Mouse (Mus musculus) left cerebral cortex, postnatal 14 days (tissue): ENCODE results near the gene Pqlc3. TPM values are rescaled to one million over a fixed set of nuclear protein-coding genes. Genes with fewer than 3 reads are reported as not detected.
"Not testable (repeated sequence)": the region's sequence is repeated elsewhere in the genome, so short reads cannot be mapped to it uniquely, and the experiment has no call there.

Experiments used
- DNase-seq, 2 experiments: peaks; one replicate each; pipeline ENCODE4 v3.0.0; 2021 to 2022; ENCODE audit warnings: low spot score in 2 of 2, mixed read lengths in 1 of 2
- intact Hi-C: fragments of 180-260 bp; cut with DNase I; formaldehyde crosslinking; loops from one replicate; pipeline ENCODE4 v1.15.1; 2025
- long read RNA-seq, 2 experiments: library from polyadenylated mRNA; stranded (forward); transcript quantifications; one replicate each; pipeline ENCODE4 v2.0.0; 2021
- total RNA-seq, 2 experiments: library from RNA; stranded (reverse); gene quantifications; 2 replicates each; pipeline ENCODE4 v1.2.3; 2021

The Pqlc3 gene
- 1 to 10 TPM in 1 of 2 experiments, under 1 TPM in 1; 0.97 to 1.3 TPM for total RNA-seq
- long read RNA-seq, experiment 1, partial matches to known transcripts, result 1 of 2 reads
- long read RNA-seq, experiment 1, other reads (novel, unspliced or antisense), result 0 of 2 reads
- long read RNA-seq, experiment 2, partial matches to known transcripts, result 0 of 1 reads
- long read RNA-seq, experiment 2, other reads (novel, unspliced or antisense), result 1 of 1 reads

DNA sequence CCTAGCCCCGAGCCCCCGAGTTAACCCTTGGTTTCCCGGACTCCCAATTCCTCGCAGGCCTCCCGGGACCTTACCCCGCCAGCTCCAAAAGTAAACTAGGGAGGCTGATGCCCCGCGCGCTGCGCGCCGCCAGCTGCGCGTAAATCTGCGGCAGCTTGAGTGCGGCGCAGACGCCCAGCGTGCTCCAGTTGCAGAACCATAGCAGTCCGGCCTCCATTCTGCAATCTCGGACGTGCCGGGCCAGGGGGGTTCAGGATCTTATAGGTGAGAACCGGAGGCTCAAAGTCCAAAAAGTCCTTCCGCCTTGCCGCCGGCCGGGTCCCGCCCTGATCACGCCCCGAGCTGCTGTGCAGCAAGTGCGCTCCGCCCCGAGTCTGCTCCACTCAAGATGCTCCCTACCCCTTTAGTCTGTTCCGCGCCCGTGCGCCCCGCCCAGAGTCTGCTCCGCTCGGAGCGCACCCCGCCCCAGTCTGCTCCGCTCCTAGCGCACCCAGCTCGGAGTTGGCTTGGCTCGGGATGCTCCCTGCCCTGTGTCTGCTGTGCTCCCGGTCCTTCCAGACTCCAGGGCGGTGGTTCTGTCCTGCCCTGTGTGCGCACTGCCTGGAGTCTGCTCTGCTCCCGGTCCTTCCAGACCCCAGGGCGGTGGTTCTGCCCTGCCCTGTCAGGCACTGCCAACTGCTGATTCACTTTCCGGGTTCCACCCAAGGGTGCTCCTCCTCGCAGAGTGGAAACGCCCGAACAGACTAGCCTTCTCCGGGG, at the start of gene Pqlc3:
Pqlc3 (minus strand) TSS at position 670 of the 759 bp plus-strand sequence.
- intact Hi-C loops, result no loop called here

DNA sequence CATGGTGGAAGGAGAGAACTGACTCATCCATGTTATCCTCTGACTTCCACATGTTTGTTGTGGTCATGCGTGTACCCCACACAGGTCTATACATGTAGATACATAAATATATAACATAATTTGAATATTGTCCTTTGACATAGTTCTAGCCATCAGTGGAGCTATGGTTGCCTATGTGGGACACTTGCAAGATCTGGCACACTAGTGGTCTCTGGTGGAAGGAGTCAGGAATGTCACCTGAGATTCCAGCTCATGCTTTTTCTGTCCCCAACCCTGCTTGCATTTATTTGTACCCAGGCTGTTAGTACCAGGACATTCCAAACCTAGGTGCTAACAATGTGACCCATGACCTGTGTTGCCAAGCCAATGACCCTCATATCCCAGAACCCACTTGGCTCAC, 49.6 kb upstream of the Pqlc3 start:
- intact Hi-C loops, result no loop called here

More for the DNA sequence above, at the start of gene Pqlc3:
- peak; percentile 40 to 66 for DNase-seq

DNA sequence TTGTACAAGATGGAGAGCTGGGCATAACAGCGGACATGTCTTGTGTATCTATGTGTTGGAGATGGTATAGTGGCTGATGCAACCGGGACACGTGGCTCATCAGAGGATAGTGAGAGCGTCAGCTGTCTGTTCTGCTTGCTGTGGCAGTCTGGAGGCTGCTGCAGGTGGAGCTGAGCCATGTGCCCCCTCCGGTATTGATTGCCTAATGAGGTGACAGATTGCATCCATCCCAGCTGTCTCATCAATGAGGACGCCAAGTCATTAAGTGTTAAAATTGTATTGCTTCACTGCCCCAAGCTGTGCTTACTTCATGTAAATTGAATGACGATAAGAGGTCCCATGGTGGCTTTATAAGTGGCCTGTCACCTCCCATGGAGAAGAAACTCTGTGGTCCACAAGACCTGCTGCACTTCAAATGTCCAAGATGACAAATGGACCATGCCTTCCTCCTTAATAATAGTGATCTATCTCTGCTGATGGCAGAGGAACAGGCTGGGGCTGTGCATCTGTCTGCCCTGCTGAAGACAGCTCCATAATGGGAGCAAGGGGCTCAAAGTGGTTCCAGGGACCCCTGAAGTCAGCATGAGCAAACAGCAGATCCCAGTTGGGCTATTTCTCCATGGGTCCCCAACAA, 48.9 kb upstream of the Pqlc3 start:
- no peak for DNase-seq
- intact Hi-C loops, result no loop called here

More for the DNA sequence above, 49.6 kb upstream of the Pqlc3 start:
- DNase-seq, result no peak

- DNase-seq, result no peak
- intact Hi-C loops, result no loop called here
Measured at GRCm38 (mm10) chr12:17043311-17043710, 43.1 kb upstream of the Pqlc3 start.

DNA sequence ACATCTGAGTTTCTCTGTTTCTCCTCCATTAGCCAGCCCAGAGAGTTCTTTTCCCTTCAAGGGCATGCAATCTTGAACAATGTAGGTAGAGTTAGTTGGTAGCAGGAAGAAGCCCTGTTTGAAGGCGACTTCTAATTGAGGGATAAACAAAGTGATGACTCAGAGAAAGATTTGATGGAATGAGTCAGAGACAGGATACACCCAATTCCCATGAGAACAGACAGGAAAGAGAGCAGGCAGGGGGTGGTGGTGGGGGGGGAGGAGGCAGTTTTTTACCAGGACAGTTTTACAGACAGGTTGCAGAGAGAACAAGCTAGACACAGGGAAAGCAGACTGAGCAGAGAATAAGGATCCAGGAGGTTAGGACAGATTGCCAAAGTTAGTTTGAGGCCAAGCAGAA, 40.4 kb upstream of the Pqlc3 start:
- DNase-seq, result no peak
- intact Hi-C loops, result no loop called here

DNA sequence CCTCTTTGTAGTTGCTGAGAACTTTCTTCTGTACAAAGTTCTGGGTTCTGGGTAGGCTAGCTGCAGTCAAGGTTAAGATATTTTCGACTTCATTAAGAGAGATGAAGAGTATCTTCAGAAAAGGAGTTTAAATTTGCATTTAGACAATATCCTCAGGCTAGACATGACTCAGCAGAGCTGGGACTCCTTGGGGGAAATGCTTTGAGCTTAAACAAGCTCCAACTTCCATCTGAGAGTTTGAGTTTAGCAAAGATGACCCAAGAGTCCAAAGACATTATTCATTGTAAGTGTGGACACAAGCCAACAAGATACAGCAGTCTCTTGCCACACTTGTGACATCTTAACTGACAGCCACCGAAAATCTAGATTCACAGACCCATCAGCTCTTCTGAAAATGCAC, 39.2 kb upstream of the Pqlc3 start:
- no peak for DNase-seq
- intact Hi-C loops, result loop anchor here (5.0 kb wide), 1 partner anchor 48 kb away; no protein-coding TSS in a partner anchor

DNA sequence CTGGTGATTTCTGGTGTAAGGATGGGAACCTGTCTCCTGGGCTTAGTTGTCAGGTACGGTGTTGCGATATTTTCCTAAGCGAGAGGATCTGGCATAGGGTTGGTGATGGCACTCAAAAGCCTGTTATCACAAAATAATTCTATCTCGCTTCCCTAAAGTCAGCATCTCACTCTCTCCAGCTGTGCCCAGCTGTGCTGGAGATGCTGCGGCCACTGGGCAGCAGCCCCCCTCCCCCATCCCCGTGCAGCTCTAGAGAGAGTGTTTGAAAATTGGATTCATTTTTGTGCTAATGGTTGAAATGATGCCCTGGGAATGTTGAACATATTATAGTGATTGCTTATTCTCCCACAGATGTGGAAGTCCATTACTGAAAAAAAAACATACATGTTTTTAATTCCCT, 38.0 kb upstream of the Pqlc3 start:
- DNase-seq, result no peak
- intact Hi-C loops, result loop anchor here (5.0 kb wide), 1 partner anchor 49 kb away; no protein-coding TSS in a partner anchor

DNA sequence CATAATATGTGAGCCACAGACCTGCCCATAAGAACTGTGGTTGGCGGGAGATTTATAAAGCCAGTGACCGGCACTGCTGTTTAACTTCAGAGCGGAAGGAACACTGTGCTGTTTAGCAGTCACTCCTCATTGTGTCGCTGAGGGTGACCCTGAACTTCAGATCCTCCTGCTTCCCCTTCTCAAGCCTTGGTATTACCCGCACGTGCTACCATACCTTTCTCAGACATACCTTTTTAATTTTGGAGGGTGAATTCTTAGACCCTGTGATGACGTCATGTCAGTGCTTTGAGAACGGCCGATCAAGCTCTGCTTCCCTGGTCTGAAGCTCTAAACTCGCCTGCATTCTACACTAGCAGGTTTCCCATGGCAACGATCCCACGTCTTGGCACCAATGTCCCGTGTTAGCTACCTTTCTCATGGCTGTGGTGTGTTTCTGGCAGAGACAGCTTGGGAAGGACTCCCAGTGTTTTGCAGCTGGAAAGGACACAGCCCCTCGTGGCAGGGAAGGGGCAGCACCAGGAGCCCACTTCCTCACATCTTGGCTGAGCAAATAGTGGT, 36.9 kb upstream of the Pqlc3 start:
- DNase-seq, result peak; percentile 65 to 67
- intact Hi-C loops, result loop anchor here (5.0 kb wide), 1 partner anchor 50 kb away; no protein-coding TSS in a partner anchor

DNA sequence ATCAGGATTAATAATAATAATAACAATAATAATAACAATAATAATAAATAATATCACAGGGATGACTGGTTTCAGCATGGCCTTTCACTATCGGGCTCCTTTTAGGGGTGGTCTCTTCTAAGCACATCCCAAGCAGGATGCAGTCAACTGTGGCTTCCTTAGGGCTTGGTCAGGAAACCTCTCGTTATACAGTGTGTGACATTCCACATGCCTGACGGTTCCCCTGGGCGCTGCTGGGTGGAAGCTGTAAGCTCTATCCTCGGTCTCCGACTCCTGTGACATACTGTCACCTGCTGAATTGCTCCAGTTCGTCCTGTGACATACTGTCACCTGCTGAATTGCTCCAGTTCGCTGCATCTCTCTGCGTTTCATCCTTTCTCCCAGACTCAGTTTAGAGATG, 36.3 kb upstream of the Pqlc3 start:
- DNase-seq, result no peak
- intact Hi-C loops, result loop anchor here (5.0 kb wide), 1 partner anchor 51 kb away; no protein-coding TSS in a partner anchor

DNA sequence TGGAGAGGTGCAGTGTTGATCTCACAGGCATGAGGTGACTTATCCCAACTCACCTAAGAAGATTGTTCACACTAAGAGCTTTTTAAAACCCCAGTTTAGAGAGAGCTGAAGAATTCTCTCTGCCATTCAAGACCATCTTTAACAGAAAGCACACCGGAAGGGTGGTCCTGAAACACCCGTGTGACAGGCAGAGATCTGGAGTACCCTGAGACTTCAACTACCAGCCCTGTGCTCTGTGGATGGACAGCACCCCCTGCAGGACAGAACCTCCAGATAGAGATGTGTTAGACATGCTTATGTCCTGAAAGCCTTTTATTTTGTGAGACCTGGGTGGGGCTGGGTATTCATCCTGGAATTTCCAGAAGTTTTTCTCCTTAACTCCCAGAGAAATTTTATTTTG, 34.9 kb upstream of the Pqlc3 start:
- DNase-seq, result peak in 1 of 2 experiments; percentile 47
- intact Hi-C loops, result loop anchor here (5.0 kb wide), 1 partner anchor 52 kb away; no protein-coding TSS in a partner anchor

GRCm38 (mm10) chr12:17034671-17035070, 34.5 kb upstream of the Pqlc3 start:
- intact Hi-C loops, result loop anchor here (5.0 kb wide), 1 partner anchor 53 kb away; no protein-coding TSS in a partner anchor
- no peak for DNase-seq

GRCm38 (mm10) chr12:17033464-17033841, 33.2 kb upstream of the Pqlc3 start:
- peak in 1 of 2 experiments; percentile 59 for DNase-seq
- intact Hi-C loops, result loop anchor here (2.0 kb wide), 2 partner anchors 143 to 223 kb away; partner anchors contain the start of gene Kcnf1

DNA sequence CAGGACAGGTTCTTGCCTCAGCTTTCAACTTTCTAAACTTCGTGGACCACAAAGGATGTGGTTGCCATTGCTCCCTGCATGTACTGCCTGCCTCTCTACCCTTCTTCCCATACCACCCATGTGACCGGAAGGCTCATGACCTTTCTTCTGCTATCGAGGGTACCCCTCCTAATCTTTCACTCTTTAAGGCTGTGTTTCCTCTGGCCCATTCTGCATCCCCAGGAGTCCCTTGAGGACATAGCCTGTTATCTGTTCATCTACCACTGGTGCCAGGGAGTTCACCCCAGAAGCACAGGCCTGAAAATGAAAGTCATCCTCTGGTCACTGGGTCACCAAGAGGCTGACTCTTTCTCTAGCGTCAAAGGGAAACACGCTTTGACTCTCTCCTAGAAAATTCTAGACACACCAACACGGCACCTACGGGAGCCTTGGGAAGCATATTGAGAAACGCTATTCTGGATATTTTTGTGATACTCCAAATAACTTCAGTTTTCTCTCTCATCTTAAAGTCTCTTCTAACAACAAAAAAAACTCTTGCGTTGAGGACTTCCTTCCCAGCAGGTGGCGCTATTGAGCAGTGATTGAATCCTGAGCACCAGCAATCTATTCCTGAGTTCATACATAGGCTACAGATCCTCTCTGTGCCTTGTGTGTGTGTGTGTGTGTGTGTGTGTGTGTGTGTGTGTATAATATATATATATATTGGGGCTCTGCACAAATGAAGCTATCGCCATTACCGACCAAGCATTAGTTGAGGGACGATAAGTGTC, 32.7 kb upstream of the Pqlc3 start:
- intact Hi-C loops, result loop anchor here (2.0 kb wide), 2 partner anchors 144 to 224 kb away; partner anchors contain the start of gene Kcnf1
- DNase-seq, result peak; percentile 88 to 93

DNA sequence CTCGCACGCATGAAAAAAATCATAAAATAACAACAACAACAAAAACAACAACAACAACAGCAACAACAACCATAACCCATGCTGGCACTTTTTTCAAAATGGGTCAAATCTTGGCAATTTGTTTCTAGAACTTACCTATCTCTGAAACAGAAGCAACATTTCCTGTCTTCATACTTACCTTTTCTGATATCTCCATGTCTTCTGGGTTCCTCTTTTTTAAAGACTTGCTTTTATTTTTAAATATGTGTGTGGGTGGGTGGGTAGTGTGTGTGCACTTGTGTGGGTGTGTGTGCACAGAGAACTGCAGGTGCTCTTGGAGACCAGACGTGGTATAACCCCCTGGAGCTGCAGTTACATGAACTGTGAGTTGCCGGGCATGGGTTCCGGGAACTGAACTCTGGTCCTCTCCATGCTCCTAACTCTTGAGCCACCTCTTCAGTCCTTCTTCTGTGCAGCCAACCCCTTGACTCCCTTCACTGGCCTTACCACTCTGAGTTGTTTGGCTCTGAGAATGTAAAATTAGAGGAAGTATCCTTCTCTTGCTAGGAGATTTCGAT, 24.4 kb upstream of the Pqlc3 start:
- DNase-seq, result no peak
- intact Hi-C loops, result no loop called here

GRCm38 (mm10) chr12:17022145-17022544, 21.9 kb upstream of the Pqlc3 start:
- DNase-seq, result no peak
- intact Hi-C loops, result no loop called here

DNA sequence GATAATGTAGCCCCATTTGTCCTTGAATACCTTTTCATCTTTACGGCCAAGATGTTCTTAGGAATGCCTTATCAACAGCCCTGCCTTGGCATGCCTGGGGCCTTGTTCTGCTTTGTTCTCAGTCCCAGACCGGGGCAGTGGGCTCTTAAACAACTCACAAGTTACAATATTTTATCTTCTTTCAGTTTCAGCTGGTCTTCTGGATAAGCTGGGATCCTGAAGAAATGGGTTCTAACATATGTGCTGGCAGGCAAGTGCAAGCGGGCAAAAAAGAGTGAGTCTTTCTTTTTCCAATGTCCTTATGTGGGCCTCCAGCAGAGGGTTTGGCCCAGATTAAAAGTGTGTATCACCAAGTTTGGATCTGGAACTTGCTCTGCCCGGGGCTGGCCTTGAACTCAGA, 20.9 kb upstream of the Pqlc3 start:
- intact Hi-C loops, DNase-seq: not testable (repeated sequence)

DNA sequence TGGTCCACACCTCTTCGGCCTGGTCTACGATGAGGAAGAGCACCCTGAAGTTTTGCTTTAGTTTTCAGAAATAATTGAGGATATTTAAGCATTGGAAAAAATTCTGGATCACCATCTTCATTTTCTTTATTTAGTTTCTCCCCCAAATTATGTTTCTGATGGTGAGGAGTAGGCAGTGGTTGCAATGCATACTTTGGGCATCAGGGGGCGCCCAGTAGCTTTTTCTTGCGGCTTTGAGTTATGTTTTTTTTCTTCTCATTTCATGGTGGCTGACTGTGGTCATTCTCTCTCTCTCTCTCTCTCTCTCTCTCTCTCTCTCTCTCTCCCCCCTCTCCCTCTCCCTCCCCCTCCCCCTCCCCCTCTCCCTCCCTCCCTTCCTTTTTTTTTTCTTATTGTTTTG, 18.3 kb upstream of the Pqlc3 start:
- peak; percentile 75 to 84 for DNase-seq
- intact Hi-C loops, result loop anchor here (5.0 kb wide), 1 partner anchor 234 kb away; no protein-coding TSS in a partner anchor

DNA sequence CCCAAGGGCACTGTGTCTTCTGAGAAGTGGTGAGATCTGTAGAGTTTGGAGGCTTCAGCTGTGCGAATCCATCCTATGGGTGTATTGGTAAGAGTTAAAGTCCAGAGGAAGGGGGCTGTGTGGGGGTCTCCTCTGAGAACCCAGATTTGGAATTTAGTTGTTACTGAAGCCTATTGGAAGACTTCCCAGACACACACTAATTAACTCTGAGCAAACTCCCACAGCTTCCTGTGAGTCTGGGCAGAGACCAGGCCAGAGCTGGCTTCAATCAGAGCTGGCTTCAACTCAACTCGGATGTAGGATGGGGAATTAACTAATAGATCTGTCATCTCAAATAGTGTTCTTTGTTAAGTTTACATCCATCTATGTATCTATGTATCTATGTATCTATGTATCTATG, 15.5 kb upstream of the Pqlc3 start:
- no peak for DNase-seq
- intact Hi-C loops, result loop anchor here (5.0 kb wide), 1 partner anchor 237 kb away; no protein-coding TSS in a partner anchor
